Mouse (Mus musculus): ENCODE measurements at regions not wholly inside any gene's neighbourhood (a gene's known extent, or its start where the extent isn't known, plus 50 kb on each side); places are given as distances from the start of the nearest gene placed in this dataset.

DNA sequence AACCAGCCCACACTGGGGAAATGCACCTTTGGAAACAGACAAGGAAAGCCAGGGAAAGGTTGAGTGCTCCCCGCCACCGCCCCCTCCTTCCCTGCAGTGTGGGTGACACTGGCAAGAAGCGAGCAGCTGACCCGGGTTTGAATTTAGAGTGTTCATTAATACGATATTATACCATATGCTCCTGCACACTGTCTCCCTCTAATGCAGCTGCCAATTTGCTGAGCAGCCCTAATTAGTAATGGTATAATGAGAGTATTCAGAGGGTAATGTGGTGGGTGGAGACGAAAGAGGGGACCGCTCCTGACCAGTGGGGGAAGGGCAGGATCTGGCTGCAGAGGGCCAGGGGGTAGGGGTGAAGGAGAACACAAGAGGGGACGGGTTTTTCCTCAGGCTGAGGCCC lies 111.9 kb upstream of the Lhx1 start:
- no peak for DNase-seq

- no peak for DNase-seq
These were observed 109.7 kb upstream of the Lhx1 start for GRCm38 (mm10) chr11:84634990-84635389.

DNA sequence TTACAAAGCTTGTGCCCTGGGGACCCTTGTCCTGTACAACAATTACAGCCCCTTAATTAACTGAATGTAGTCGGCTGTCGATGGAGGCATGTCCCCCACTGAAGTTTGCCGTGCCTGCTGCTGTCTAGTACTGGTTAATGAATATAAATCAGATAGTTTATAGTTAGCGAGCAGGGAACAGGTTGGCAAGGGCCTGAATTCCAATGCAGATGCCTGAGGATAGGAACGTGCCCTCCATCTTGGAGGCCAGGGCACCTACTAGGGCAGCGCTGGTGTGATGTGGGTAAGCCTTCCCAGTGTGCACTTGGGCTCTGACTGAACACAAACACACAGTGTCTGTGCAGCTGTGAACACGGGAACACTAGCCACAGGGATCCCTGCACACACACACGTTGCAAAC lies 108.0 kb upstream of the Lhx1 start:
- DNase-seq: no peak

GRCm38 (mm10) chr11:84628111-84628510 lies 102.8 kb upstream of the Lhx1 start:
- no peak for DNase-seq

DNA sequence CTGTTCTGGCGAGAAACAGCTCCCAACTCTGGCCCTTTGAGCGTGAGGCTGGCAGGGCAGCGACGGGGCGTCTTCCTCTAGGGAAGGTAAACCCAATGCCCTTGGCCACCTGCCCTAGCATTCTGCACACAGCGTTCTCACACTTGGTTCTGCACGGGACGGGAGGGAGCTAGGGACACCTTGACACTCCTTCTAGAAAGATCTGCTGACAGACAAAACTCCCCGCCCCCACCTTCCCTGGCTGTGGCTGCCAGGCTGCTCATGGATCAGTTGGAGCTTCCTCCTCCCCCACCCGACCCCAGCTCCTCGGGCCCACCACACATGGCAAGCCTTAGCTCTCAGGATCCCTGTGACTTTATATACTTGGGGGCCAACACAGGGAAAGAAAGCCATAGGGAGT lies 102.3 kb upstream of the Lhx1 start:
- no peak for DNase-seq

- no peak for DNase-seq
These were observed 101.9 kb upstream of the Lhx1 start for GRCm38 (mm10) chr11:84627259-84627658.

DNA sequence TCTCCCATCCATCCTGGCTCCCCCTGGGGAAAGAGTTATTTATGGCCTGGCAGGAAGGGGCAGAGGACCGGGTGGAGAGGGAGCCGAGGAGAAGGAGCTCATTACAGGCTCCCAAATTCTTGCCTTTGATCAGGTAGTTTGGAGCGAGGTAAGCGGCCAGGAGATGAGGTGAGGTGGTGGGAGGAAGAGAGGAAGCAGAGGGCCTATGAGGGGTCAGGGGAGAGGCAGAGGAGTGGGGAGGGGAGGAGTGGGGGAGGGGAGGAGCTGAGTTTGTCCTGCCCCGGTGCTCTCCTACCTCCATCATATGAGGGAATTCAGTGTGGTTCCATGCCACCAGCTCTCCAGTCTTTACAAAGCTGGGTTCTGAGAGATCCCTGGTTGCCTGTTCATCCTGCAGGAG lies 98.8 kb upstream of the Lhx1 start:
- no peak for DNase-seq

GRCm38 (mm10) chr11:84619713-84620112 lies 94.4 kb upstream of the Lhx1 start:
- no peak for DNase-seq

GRCm38 (mm10) chr11:84618576-84618975 lies 93.2 kb upstream of the Lhx1 start:
- DNase-seq: no peak

- DNase-seq: no peak
These were observed 87.8 kb upstream of the Lhx1 start for GRCm38 (mm10) chr11:84612982-84613720.

DNA sequence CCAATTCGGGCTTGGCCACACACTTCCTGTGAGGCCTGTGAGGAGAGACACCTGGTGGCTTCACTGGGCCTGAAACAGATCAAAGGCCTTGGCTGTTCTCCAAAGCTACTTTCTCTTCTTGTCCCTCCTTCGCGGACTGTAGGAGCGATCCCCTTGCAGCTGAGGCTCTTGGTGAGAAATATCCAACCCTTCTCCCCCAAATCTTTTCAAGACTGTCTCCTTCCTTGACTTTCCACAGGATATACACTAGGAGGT lies 86.2 kb upstream of the Lhx1 start:
- no peak for DNase-seq

DNA sequence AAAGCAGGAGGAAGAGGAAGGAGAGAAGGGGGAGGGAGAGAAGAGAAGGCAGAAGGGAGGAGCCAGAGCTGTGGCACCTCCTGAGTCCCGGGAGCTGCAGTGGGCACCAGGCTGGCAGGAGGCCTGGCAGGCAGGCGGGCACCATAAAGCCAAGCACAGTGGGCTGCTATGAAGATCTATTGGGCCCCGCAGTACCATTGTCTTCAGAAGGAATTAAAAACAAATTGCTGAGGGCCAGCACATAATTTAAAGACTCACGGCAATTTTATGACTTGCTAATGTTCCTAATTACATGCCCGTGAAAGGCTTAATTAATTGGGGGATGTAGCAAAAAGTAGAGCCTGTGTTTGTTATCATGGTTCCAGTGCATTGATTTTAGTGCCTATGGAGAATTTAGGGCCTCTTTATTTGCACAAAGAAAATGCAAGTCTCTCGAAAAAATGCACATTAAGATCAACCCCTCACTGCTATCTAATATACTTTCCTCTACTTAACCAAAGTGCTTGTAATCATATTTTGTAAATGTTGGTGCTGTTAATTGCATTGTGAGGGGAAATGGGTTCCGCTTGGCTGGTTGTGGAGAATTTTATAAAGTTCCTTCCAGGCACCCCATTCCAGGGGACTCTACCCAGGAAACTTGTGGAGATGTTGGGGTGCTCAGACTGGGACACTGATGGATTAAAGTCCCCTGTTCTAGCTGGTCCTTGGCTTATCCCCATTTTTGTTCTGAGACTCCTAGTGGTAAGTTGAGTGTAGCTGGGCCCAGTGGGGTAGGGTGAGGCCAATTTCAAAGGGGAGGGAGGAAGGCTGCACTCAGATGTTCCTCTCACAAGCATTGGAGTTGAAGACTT lies 85.7 kb upstream of the Lhx1 start:
- DNase-seq: no peak

GRCm38 (mm10) chr11:84604781-84605180 lies 79.4 kb upstream of the Lhx1 start:
- DNase-seq: no peak

GRCm38 (mm10) chr11:84599267-84599841 lies 74.0 kb upstream of the Lhx1 start:
- no peak for DNase-seq

- DNase-seq: no peak
These were observed 72.4 kb upstream of the Lhx1 start for GRCm38 (mm10) chr11:84597572-84598295.

GRCm38 (mm10) chr11:84592715-84593339 lies 67.5 kb upstream of the Lhx1 start:
- DNase-seq: no peak

GRCm38 (mm10) chr11:84587107-84587506 lies 61.8 kb upstream of the Lhx1 start:
- no peak for DNase-seq

GRCm38 (mm10) chr11:84585626-84586025 lies 60.3 kb upstream of the Lhx1 start:
- DNase-seq: no peak

GRCm38 (mm10) chr11:84578805-84579541 lies 53.6 kb upstream of the Lhx1 start:
- DNase-seq: no peak

Measured in adrenal gland, adult 2 months (tissue).